ENCODE assay signal across 12 mouse cellular contexts in the genomic region with DNA sequence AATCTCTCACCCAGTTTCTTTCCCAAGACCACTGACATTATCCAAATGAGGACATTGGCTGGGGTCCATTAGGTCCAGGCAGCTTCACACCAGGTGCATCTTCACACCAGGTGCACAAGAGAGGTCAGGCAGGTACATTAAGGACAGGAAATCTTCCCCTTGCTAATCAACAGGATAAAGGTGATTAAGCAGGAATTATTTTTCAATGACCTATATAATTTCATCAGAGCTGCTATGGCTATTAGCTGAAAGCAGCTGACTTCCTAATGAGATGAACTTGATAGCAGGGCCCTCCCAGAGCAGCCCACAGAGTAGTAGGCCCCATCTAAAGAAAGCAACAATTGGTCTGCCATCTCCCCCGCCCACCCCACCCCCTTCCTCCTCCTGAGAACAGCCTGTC. TPM values are rescaled to one million over a fixed set of nuclear protein-coding genes. Genes with fewer than 3 reads are reported as not detected.
A peak's percentile ranks its signal among the peaks of the same experiment; 100 is the strongest.
DNase-seq lines count a peak whose midpoint lies in the region; ATAC-seq and TF ChIP-seq lines count a peak whose summit lies in the region.
"Had no signal": no experiment of that assay in that cellular context is flagged by ENCODE, and none has a peak within 500 bp of the region (broad histone marks: within the 10 kb centered on the region; RNA-seq: fewer than 3 reads in every experiment).

No protein-coding gene starts in this region.

- H3K4me3 ChIP-seq in gastrocnemius, adult 2 months = peak overlapping the region; percentile 77
- H3K4me3 ChIP-seq in kidney, embryonic 15.5 days (replicated peaks) = peak overlapping the region; percentile 64
- H3K4me3 ChIP-seq in embryonic facial prominence, embryonic 13.5 days = peak overlapping the region; percentile 64; the same call in 1 of the 2 replicates
- H3K4me3 ChIP-seq in limb, embryonic 15.5 days = peak overlapping the region; percentile 60; the same call in 1 of the 2 replicates

- no peak for TF ChIP-seq CTCF in gastrocnemius, adult 2 months (IDR thresholded peaks at IDR 0.05)

- ATAC-seq in kidney, embryonic 15.5 days (replicated peaks; ENCODE audit: low FRiP score) = no peak
- ATAC-seq in embryonic facial prominence, embryonic 13.5 days (ENCODE audit: insufficient number of reproducible peaks, insufficient read depth, low FRiP score, low TSS enrichment, low read depth) = no peak
- ATAC-seq in limb, embryonic 15.5 days (ENCODE audit: insufficient number of reproducible peaks, low FRiP score, low TSS enrichment, low read depth) = no peak
- ATAC-seq: hindbrain, postnatal 0 days had no signal

- WGBS in kidney, embryonic 15.5 days = 40% methylated on average over 1 of the region's 1 CpGs
- 20% methylated on average over 1 of the region's 1 CpGs for WGBS in embryonic facial prominence, embryonic 13.5 days
- 47% methylated on average over 1 of the region's 1 CpGs for WGBS in limb, embryonic 15.5 days

- H3K4me2 ChIP-seq in kidney, embryonic 15.5 days = peak overlapping the region; percentile 90
- H3K4me2 ChIP-seq in embryonic facial prominence, embryonic 13.5 days = peak overlapping the region; percentile 88
- H3K4me2 ChIP-seq in limb, embryonic 15.5 days = peak overlapping the region; percentile 92

- no peak overlapping the region for H3K9ac ChIP-seq in kidney, embryonic 15.5 days
- no peak overlapping the region for H3K9ac ChIP-seq in embryonic facial prominence, embryonic 13.5 days
- no peak overlapping the region for H3K9ac ChIP-seq in limb, embryonic 15.5 days

- DNase-seq in gastrocnemius, adult 2 months = no peak
- DNase-seq in gastrocnemius, postnatal 10 days = no peak
- DNase-seq in kidney, adult 11 months = no peak
- no peak for DNase-seq in adrenal gland, adult 2 months
- DNase-seq in urinary bladder, postnatal 14 days (ENCODE audit: low spot score) = no peak
- DNase-seq: cerebellum, adult 18-20 months; left cerebral cortex, postnatal 4 days had no signal

- peak overlapping the region; percentile 99 for H3K27ac ChIP-seq in gastrocnemius, adult 2 months
- no peak overlapping the region for H3K27ac ChIP-seq in kidney, embryonic 15.5 days
- no peak overlapping the region for H3K27ac ChIP-seq in embryonic facial prominence, embryonic 13.5 days
- no peak overlapping the region for H3K27ac ChIP-seq in limb, embryonic 15.5 days
- H3K27ac ChIP-seq: hindbrain, postnatal 0 days had no signal

- intact Hi-C loops in gastrocnemius, adult 2 months (cut with DNase I) = loop anchor here (2.0 kb wide), 1 partner anchor 21 kb away; no protein-coding TSS in a partner anchor

- no peaks in the 10 kb centered on the region for H3K9me3 ChIP-seq in kidney, embryonic 15.5 days (replicated peaks)
- H3K9me3 ChIP-seq in embryonic facial prominence, embryonic 13.5 days = no peaks in the 10 kb centered on the region
- H3K9me3 ChIP-seq in limb, embryonic 15.5 days = no peaks in the 10 kb centered on the region
- H3K9me3 ChIP-seq: G1E had no signal

- no peaks in the 10 kb centered on the region for H3K36me3 ChIP-seq in kidney, embryonic 15.5 days
- H3K36me3 ChIP-seq in embryonic facial prominence, embryonic 13.5 days = no peaks in the 10 kb centered on the region
- no peaks in the 10 kb centered on the region for H3K36me3 ChIP-seq in limb, embryonic 15.5 days
- H3K36me3 ChIP-seq: G1E had no signal

- no peaks in the 10 kb centered on the region for H3K27me3 ChIP-seq in kidney, embryonic 15.5 days
- peaks cover 8% of the 10 kb centered on the region; the same call in 1 of the 2 replicates for H3K27me3 ChIP-seq in embryonic facial prominence, embryonic 13.5 days
- H3K27me3 ChIP-seq in limb, embryonic 15.5 days = no peaks in the 10 kb centered on the region

- peaks cover 31% of the 10 kb centered on the region for H3K4me1 ChIP-seq in kidney, embryonic 15.5 days
- peaks cover 20% of the 10 kb centered on the region for H3K4me1 ChIP-seq in embryonic facial prominence, embryonic 13.5 days
- peaks cover 18% of the 10 kb centered on the region for H3K4me1 ChIP-seq in limb, embryonic 15.5 days

RNA-seq across cellular contexts. Expression of gene Glt28d2, which starts 1.4 kb away (rescaled TPM):
- total RNA-seq in gastrocnemius, adult 2 months (2021) = 1 to 10 TPM; 8.0 to 9.4 TPM
- 1 to 10 TPM; 5.5 to 6.1 TPM for total RNA-seq in gastrocnemius, postnatal 10 days (2021)
- 2.2 and 2.9 TPM in 2 replicates for polyA plus RNA-seq in kidney, embryonic 15.5 days (2015; fragmentation: Nextera tagmentation; extraction: Ambion mirVana)
- 1.7 and 2.1 TPM in 2 replicates for polyA plus RNA-seq in embryonic facial prominence, embryonic 13.5 days (2015; fragmentation: Nextera tagmentation; extraction: Ambion mirVana)
- 4.2 and 4.4 TPM in 2 replicates for polyA plus RNA-seq in limb, embryonic 15.5 days (2015; fragmentation: Nextera tagmentation; extraction: Ambion mirVana)
- total RNA-seq in adrenal gland, adult 2 months (2021) = 1 to 10 TPM; 2.0 to 2.4 TPM
- 0.31 and 0.51 TPM in 2 replicates for polyA plus RNA-seq in adrenal gland, adult 2 months (2012; rRNA removed)
- total RNA-seq: G1E had no signal
- polyA plus RNA-seq: G1E had no signal

RNA-seq across cellular contexts. Expression of gene Gm37240, which starts 1.4 kb away (rescaled TPM):
- 10 to 100 TPM; 34.5 to 37.4 TPM for total RNA-seq in gastrocnemius, adult 2 months (2021)
- 10 to 100 TPM; 28.9 to 37.3 TPM for total RNA-seq in gastrocnemius, postnatal 10 days (2021)
- polyA plus RNA-seq in kidney, embryonic 15.5 days (2015; fragmentation: Nextera tagmentation; extraction: Ambion mirVana) = 8.9 and 9.2 TPM in 2 replicates
- polyA plus RNA-seq in embryonic facial prominence, embryonic 13.5 days (2015; fragmentation: Nextera tagmentation; extraction: Ambion mirVana) = 6.3 and 6.9 TPM in 2 replicates
- 14.9 and 15.2 TPM in 2 replicates for polyA plus RNA-seq in limb, embryonic 15.5 days (2015; fragmentation: Nextera tagmentation; extraction: Ambion mirVana)
- total RNA-seq in adrenal gland, adult 2 months (2021) = 1 to 10 TPM; 7.4 TPM
- polyA plus RNA-seq in adrenal gland, adult 2 months (2012; rRNA removed) = 12.2 and 21.5 TPM in 2 replicates
- total RNA-seq: G1E; hindbrain, postnatal 0 days had no signal
- polyA plus RNA-seq: G1E had no signal
